Mouse (Mus musculus) midbrain, embryonic 16.5 days (tissue): ENCODE data around the gene Pla2g4a. TPM values are rescaled to one million over a fixed set of nuclear protein-coding genes. Genes with fewer than 3 reads are reported as not detected.

Experiments used
- ATAC-seq: fragments of 200-750 bp; cut with Nextera tagmentation; 2 replicates; pipeline ENCODE4 v1.8.0; 2017; ENCODE audit warnings: moderate TSS enrichment
- H3K27ac ChIP-seq: fragments of 300-500 bp; sonication (generic); 2 replicates; pipeline ENCODE4 v1.5.1; 2014; ENCODE audit warnings: mild to moderate bottlenecking, low read length, mixed read lengths
- H3K27me3 ChIP-seq: fragments of 300-500 bp; sonication (generic); 2 replicates; pipeline ENCODE4 v1.6.1; 2014; ENCODE audit warnings: low read depth, low read length, mixed read lengths; ENCODE audit not compliant: control insufficient read depth, insufficient read depth
- H3K36me3 ChIP-seq: fragments of 300-500 bp; sonication (generic); 2 replicates; pipeline ENCODE4 v1.6.1; 2014; ENCODE audit warnings: mild to moderate bottlenecking, low read length, moderate library complexity, mixed read lengths; ENCODE audit not compliant: control insufficient read depth, insufficient read depth
- H3K4me1 ChIP-seq: fragments of 300-500 bp; sonication (generic); 2 replicates; pipeline ENCODE4 v1.6.1; 2014; ENCODE audit warnings: mild to moderate bottlenecking, low read length, mixed read lengths; ENCODE audit not compliant: control insufficient read depth, insufficient read depth
- H3K4me2 ChIP-seq: fragments of 300-500 bp; sonication (generic); 2 replicates; pipeline ENCODE4 v1.6.1; 2014; ENCODE audit warnings: mild to moderate bottlenecking, low read length, mixed read lengths
- H3K4me3 ChIP-seq: fragments of 300-500 bp; sonication (generic); 2 replicates; pipeline ENCODE4 v1.5.1; 2014; ENCODE audit warnings: low read depth, mild to moderate bottlenecking, low read length, moderate library complexity, mixed read lengths
- H3K9ac ChIP-seq: fragments of 300-500 bp; sonication (generic); 2 replicates; pipeline ENCODE4 v1.6.1; 2014; ENCODE audit warnings: low read depth, low read length, mixed read lengths
- H3K9me3 ChIP-seq: fragments of 300-500 bp; sonication (generic); replicated peaks from 2 replicates; pipeline ENCODE4 v1.6.1; 2014; ENCODE audit warnings: mild to moderate bottlenecking, low read length, mixed read lengths; ENCODE audit not compliant: control insufficient read depth, poor library complexity, severe bottlenecking
- WGBS: fragments of 180-500 bp; shearing (Covaris S2); extraction: QIAGEN DNeasy Blood & Tissue Kit; methylation state at CpG from one replicate; pipeline ENCODE4 v1.1.7; 2014; 5-methylcytosine and 5-hydroxymethylcytosine counted together
- polyA plus RNA-seq: library from polyadenylated mRNA; unstranded; fragments of >200 nt; fragmentation: Nextera tagmentation; extraction: Ambion mirVana; gene quantifications from 2 replicates; pipeline ENCODE4 v1.2.1, GENCODE M21; 2015

Gene Pla2g4a
- polyA plus RNA-seq, 1 experiment from 2014 or later, result 0.57 TPM

- H3K27ac ChIP-seq, result no peak overlapping the region
- H3K4me1 ChIP-seq, result no peaks in the 10 kb centered on the region
- ATAC-seq, result no peak
- WGBS, result 80% methylated on average over 7 of the region's 7 CpGs
- no peaks in the 10 kb centered on the region for H3K27me3 ChIP-seq
- H3K9ac ChIP-seq, result no peak overlapping the region
- no peak overlapping the region for H3K4me3 ChIP-seq
- no peaks in the 10 kb centered on the region for H3K36me3 ChIP-seq
- H3K4me2 ChIP-seq, result no peak overlapping the region
- no peaks in the 10 kb centered on the region for H3K9me3 ChIP-seq
These were observed 41.8 kb downstream of the Pla2g4a start for GRCm38 (mm10) chr1:149919301-149919700.

GRCm38 (mm10) chr1:149912984-149913383 lies 48.1 kb downstream of the Pla2g4a start:
- no peaks in the 10 kb centered on the region for H3K9me3 ChIP-seq
- no peak overlapping the region for H3K4me2 ChIP-seq
- H3K27ac ChIP-seq, result no peak overlapping the region
- 88% methylated on average over 4 of the region's 4 CpGs for WGBS
- no peaks in the 10 kb centered on the region for H3K27me3 ChIP-seq
- no peak overlapping the region for H3K4me3 ChIP-seq
- no peaks in the 10 kb centered on the region for H3K4me1 ChIP-seq
- no peaks in the 10 kb centered on the region for H3K36me3 ChIP-seq
- no peak for ATAC-seq
- no peak overlapping the region for H3K9ac ChIP-seq

GRCm38 (mm10) chr1:149911050-149911449 lies 50.0 kb downstream of the Pla2g4a start:
- Histone ChIP-seq H3K9me3 (no peaks in the 10 kb centered on the region), H3K4me2 (no peak overlapping the region), H3K27ac (no peak overlapping the region), H3K4me3 (no peak overlapping the region), H3K36me3 (no peaks in the 10 kb centered on the region), H3K9ac (no peak overlapping the region), H3K27me3 (no peaks in the 10 kb centered on the region), H3K4me1 (no peaks in the 10 kb centered on the region)
- 78% methylated on average over 4 of the region's 4 CpGs for WGBS
- ATAC-seq, result no peak

- Histone ChIP-seq H3K9me3 (no peaks in the 10 kb centered on the region), H3K4me1 (no peaks in the 10 kb centered on the region), H3K4me3 (no peak overlapping the region), H3K36me3 (no peaks in the 10 kb centered on the region), H3K27ac (no peak overlapping the region), H3K27me3 (no peaks in the 10 kb centered on the region), H3K4me2 (no peak overlapping the region), H3K9ac (no peak overlapping the region)
- no peak for ATAC-seq
- 87% methylated on average over 4 of the region's 4 CpGs for WGBS
These were observed 63.0 kb downstream of the Pla2g4a start for GRCm38 (mm10) chr1:149898001-149898625.

- Histone ChIP-seq H3K27ac (no peak overlapping the region), H3K9ac (no peak overlapping the region), H3K36me3 (no peaks in the 10 kb centered on the region), H3K4me3 (no peak overlapping the region), H3K4me1 (no peaks in the 10 kb centered on the region), H3K9me3 (no peaks in the 10 kb centered on the region), H3K4me2 (no peak overlapping the region), H3K27me3 (no peaks in the 10 kb centered on the region)
- WGBS, result 51% methylated on average over 5 of the region's 5 CpGs
- no peak for ATAC-seq
These were observed 64.5 kb downstream of the Pla2g4a start for GRCm38 (mm10) chr1:149896590-149896989.

- no peak overlapping the region for H3K9ac ChIP-seq
- H3K9me3 ChIP-seq, result no peaks in the 10 kb centered on the region
- no peak for ATAC-seq
- no peaks in the 10 kb centered on the region for H3K27me3 ChIP-seq
- no peak overlapping the region for H3K27ac ChIP-seq
- H3K4me2 ChIP-seq, result no peak overlapping the region
- 94% methylated on average over 8 of the region's 8 CpGs for WGBS
- H3K36me3 ChIP-seq, result no peaks in the 10 kb centered on the region
- H3K4me1 ChIP-seq, result no peaks in the 10 kb centered on the region
- H3K4me3 ChIP-seq, result no peak overlapping the region
These were observed 66.2 kb downstream of the Pla2g4a start for GRCm38 (mm10) chr1:149894940-149895339.

GRCm38 (mm10) chr1:149893903-149894302 lies 67.2 kb downstream of the Pla2g4a start:
- no peak for ATAC-seq
- Histone ChIP-seq H3K9me3 (no peaks in the 10 kb centered on the region), H3K9ac (no peak overlapping the region), H3K36me3 (no peaks in the 10 kb centered on the region), H3K4me3 (no peak overlapping the region), H3K27me3 (no peaks in the 10 kb centered on the region), H3K4me2 (no peak overlapping the region), H3K4me1 (no peaks in the 10 kb centered on the region), H3K27ac (no peak overlapping the region)
- 90% methylated on average over 2 of the region's 2 CpGs for WGBS

GRCm38 (mm10) chr1:149891057-149891456 lies 70.0 kb downstream of the Pla2g4a start:
- no peaks in the 10 kb centered on the region for H3K27me3 ChIP-seq
- no peak overlapping the region for H3K9ac ChIP-seq
- no peak overlapping the region for H3K4me3 ChIP-seq
- no peak overlapping the region for H3K4me2 ChIP-seq
- no peak for ATAC-seq
- no peaks in the 10 kb centered on the region for H3K36me3 ChIP-seq
- WGBS, result 85% methylated on average over 5 of the region's 5 CpGs
- H3K27ac ChIP-seq, result no peak overlapping the region
- no peaks in the 10 kb centered on the region for H3K9me3 ChIP-seq
- no peaks in the 10 kb centered on the region for H3K4me1 ChIP-seq

- Histone ChIP-seq H3K27me3 (no peaks in the 10 kb centered on the region), H3K27ac (no peak overlapping the region), H3K4me3 (no peak overlapping the region), H3K36me3 (no peaks in the 10 kb centered on the region), H3K9me3 (no peaks in the 10 kb centered on the region), H3K9ac (no peak overlapping the region), H3K4me2 (no peak overlapping the region), H3K4me1 (no peaks in the 10 kb centered on the region)
- WGBS, result 69% methylated on average over 6 of the region's 6 CpGs
- ATAC-seq, result no peak
These were observed 78.6 kb downstream of the Pla2g4a start for GRCm38 (mm10) chr1:149882419-149883025.
